Mouse (Mus musculus): ENCODE data around the gene Crocc. TPM values are rescaled to one million over a fixed set of nuclear protein-coding genes. Genes with fewer than 3 reads are reported as not detected.

Gene Crocc
- total RNA-seq, 2 experiments from 2014 or later = 1.7 to 2.0 TPM

- intact Hi-C loops (cut with DNase I) = no loop called here
Observed at GRCm38 (mm10) chr4:141068655-141069054, 8.3 kb upstream of the Crocc start.

GRCm38 (mm10) chr4:141067516-141068046, 7.2 kb upstream of the Crocc start:
- DNase-seq = no peak
- intact Hi-C loops (cut with DNase I) = no loop called here

More at GRCm38 (mm10) chr4:141068655-141069054, 8.3 kb upstream of the Crocc start:
- no peak for DNase-seq

- intact Hi-C loops (cut with DNase I) = no loop called here
Observed at GRCm38 (mm10) chr4:141066709-141067515, 6.6 kb upstream of the Crocc start.

GRCm38 (mm10) chr4:141065123-141065522, 4.8 kb upstream of the Crocc start:
- DNase-seq = peak; percentile 56 to 68
- intact Hi-C loops (cut with DNase I) = no loop called here

More at GRCm38 (mm10) chr4:141066709-141067515, 6.6 kb upstream of the Crocc start:
- no peak for DNase-seq

GRCm38 (mm10) chr4:141064104-141064659, 3.8 kb upstream of the Crocc start:
- intact Hi-C loops (cut with DNase I) = no loop called here
- DNase-seq = no peak

GRCm38 (mm10) chr4:141059616-141060425, 529 bp downstream of the Crocc start:
- DNase-seq = no peak
- intact Hi-C loops (cut with DNase I) = loop anchor here (2.0 kb wide), 1 partner anchor 13 kb away; no protein-coding TSS in a partner anchor

- DNase-seq = no peak
- intact Hi-C loops (cut with DNase I) = no loop called here
Observed at GRCm38 (mm10) chr4:141058835-141059234, 1.5 kb downstream of the Crocc start.

- intact Hi-C loops (cut with DNase I) = no loop called here
- no peak for DNase-seq
Observed at GRCm38 (mm10) chr4:141056970-141057369, 3.4 kb downstream of the Crocc start.

GRCm38 (mm10) chr4:141053568-141054161, 6.7 kb downstream of the Crocc start:
- no peak for DNase-seq
- intact Hi-C loops (cut with DNase I) = no loop called here

- intact Hi-C loops (cut with DNase I) = no loop called here
- DNase-seq = no peak
Observed at GRCm38 (mm10) chr4:141053138-141053537, 7.2 kb downstream of the Crocc start.

GRCm38 (mm10) chr4:141052442-141052841, 7.9 kb downstream of the Crocc start:
- intact Hi-C loops (cut with DNase I) = no loop called here
- no peak for DNase-seq

- DNase-seq = no peak
- intact Hi-C loops (cut with DNase I) = no loop called here
Observed at GRCm38 (mm10) chr4:141049476-141049835, 10.9 kb downstream of the Crocc start.

- DNase-seq = no peak
- intact Hi-C loops (cut with DNase I) = no loop called here
Observed at GRCm38 (mm10) chr4:141048810-141049475, 11.4 kb downstream of the Crocc start.

- intact Hi-C loops (cut with DNase I) = no loop called here
- no peak for DNase-seq
Observed at GRCm38 (mm10) chr4:141044816-141045215, 15.5 kb downstream of the Crocc start.

- no peak for DNase-seq
- intact Hi-C loops (cut with DNase I) = no loop called here
Observed at GRCm38 (mm10) chr4:141041117-141041516, 19.2 kb downstream of the Crocc start.

GRCm38 (mm10) chr4:141033606-141034549, 26.5 kb downstream of the Crocc start:
- intact Hi-C loops (cut with DNase I) = loop anchor here (5.0 to 10.0 kb wide), 2 partner anchors 52 to 219 kb away; partner anchors contain the start of gene Padi3
- DNase-seq = no peak

- peak; percentile 79 to 83 for DNase-seq
- intact Hi-C loops (cut with DNase I) = loop anchor here (2.0 to 10.0 kb wide), 3 partner anchors 49 to 217 kb away; partner anchors contain the start of gene Padi3
Observed at GRCm38 (mm10) chr4:141031733-141032132, 28.6 kb downstream of the Crocc start.

GRCm38 (mm10) chr4:141030541-141031206, 29.7 kb downstream of the Crocc start:
- no peak for DNase-seq
- intact Hi-C loops (cut with DNase I) = loop anchor here (2.0 to 10.0 kb wide), 3 partner anchors 48 to 216 kb away; partner anchors contain the start of gene Padi3

Data from gastrocnemius, postnatal 36 days (tissue).